Mouse (Mus musculus) urinary bladder, postnatal 10 days (tissue): ENCODE measurements around the gene Tax1bp3.

Experiments
- DNase-seq: peaks from one replicate; pipeline ENCODE4 v3.0.0; 2022; ENCODE audit warnings: low spot score

Gene Tax1bp3

DNA sequence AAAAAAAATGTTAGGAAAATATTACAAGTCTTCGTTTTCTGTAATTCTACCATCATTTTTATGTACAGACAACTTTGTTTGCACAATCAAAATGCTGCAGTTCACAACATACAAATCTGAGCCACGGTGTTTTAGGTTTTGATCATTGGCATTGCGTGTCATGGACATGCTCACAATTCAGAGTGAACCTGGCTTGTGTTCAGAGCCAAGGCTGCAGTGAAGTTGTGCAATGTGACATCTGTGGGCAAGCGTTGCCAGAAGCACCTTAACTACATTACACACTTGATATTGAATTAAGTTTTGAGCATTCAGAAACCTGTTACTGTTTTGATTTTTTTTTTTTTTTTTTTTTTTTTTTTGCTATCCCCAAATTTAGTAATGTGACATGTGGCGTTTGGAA lies 53.2 kb downstream of the Tax1bp3 start:
- DNase-seq: no peak

DNA sequence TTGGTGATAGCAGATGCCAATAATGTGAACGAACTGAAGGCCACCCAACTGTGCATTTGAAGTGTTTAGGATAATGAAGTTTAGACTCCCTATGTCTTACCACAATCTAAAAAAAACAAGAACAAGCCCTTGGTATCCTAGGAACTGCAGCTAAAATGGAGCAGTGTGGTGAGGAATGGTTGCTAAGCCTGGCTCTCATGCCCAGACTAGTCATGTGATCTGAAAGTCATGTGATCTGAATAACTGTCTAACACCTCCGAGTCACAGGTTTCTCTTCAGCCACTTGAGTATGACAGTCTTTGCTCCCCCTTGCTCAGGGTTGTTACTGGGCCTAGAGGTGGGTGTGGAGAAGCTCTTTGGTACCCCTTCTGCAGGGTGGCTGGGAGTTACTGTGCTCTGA lies 55.6 kb downstream of the Tax1bp3 start:
- DNase-seq: no peak
